Mouse (Mus musculus): ENCODE measurements at regions not wholly inside any gene's neighbourhood (a gene's known extent, or its start where the extent isn't known, plus 50 kb on each side); places are given as distances from the start of the nearest gene placed in this dataset.

DNA sequence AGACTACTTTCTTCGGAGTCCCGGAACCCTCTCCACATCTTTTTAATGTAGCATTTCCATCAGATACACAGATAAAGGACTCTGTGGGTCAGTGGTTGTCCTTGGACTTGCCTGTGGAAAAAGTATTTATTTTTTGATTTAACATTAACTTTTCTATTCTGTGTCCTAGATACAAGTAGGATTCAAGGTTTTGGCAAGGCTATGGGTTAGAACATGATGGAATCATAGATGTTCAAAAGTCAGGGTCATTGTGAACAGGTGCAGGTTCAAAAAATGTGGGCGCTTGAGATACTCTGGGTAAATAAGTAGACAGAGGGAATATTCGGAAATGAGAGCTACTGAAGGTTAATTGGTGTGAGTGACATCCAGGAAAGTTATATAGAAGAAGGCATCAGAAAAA is 347.7 kb downstream of the Cypt12 start:
- no peak overlapping the region for H3K4me3 ChIP-seq (ENCODE audit: inconsistent target)
- H3K79me2 ChIP-seq (ENCODE audit: inconsistent target), result no peaks in the 10 kb centered on the region
- WGBS (ENCODE audit: missing documents), result 96% methylated on average over 4 of the region's 4 CpGs
- H3K27ac ChIP-seq, result no peak overlapping the region
- no peaks in the 10 kb centered on the region for H3K36me3 ChIP-seq (ENCODE audit: inconsistent target)

DNA sequence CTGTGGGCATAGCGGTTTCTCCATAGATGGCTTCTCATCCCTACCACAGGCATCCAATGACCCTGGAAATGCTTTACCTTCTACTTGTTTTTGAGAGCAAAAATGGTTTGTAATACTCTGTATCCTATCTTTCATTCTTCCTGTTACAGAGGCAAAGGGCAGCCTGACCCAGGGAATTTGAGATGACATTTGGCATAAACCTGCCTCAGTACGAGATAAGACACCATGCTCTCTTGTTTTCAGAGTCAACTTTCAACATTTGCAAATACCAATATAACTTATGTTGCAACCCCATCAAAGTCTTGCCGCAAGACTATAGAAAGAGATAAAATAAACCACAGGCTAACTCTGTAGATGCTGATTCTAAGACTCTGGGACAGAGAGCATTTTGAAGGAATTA is 350.5 kb downstream of the Cypt12 start:
- Histone ChIP-seq H3K4me3 (ENCODE audit: inconsistent target) (no peak overlapping the region), H3K36me3 (ENCODE audit: inconsistent target) (no peaks in the 10 kb centered on the region), H3K27ac (no peak overlapping the region), H3K79me2 (ENCODE audit: inconsistent target) (no peaks in the 10 kb centered on the region)
- 82% methylated on average over 3 of the region's 3 CpGs for WGBS (ENCODE audit: missing documents)

DNA sequence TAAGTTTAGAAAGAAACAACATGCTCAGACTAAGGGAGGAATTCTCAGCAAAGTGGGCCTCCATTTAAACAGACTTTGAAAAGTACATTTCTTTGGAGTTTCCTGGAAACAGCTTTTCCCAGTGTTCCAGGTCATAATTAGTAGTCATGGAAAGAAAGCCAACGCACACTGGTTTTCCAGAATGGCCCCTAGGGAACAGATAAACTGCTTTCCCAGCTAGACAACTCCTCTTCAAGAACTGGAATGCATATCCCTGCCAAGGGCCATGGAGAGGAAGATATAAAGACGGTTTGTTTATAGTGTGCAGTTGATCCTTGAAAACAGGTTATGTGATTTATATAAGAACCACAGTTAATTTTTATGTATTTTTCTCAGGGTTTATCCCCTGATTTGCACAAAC is 351.3 kb downstream of the Cypt12 start:
- H3K4me3 ChIP-seq (ENCODE audit: inconsistent target), result no peak overlapping the region
- 90% methylated on average over 2 of the region's 2 CpGs for WGBS (ENCODE audit: missing documents)
- no peaks in the 10 kb centered on the region for H3K36me3 ChIP-seq (ENCODE audit: inconsistent target)
- no peak overlapping the region for H3K27ac ChIP-seq
- H3K79me2 ChIP-seq (ENCODE audit: inconsistent target), result no peaks in the 10 kb centered on the region

DNA sequence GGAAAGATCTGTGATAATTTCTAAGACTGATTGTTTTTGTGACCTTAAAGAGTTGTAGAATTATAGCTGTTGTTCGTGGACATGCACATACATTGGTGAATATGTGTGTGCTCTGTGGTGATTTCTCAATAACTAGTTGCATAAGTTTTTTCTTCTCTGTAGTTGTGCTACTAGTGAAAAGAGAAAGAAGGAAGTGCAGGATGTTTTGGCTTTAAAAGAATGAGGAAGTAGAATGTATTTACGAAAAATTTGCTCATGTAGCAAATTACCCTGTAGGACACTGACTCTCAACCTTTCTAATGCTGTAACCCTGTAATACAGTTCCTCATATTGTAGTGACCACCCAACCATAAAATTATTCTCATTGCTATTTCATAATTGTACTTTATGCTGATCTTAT is 371.2 kb downstream of the Cypt12 start:
- Histone ChIP-seq H3K27ac (0 out of 2 replicates have a peak overlapping the region, but pooled peaks have one; percentile 12), H3K79me2 (ENCODE audit: inconsistent target) (no peaks in the 10 kb centered on the region), H3K36me3 (ENCODE audit: inconsistent target) (no peaks in the 10 kb centered on the region), H3K4me3 (ENCODE audit: inconsistent target) (no peak overlapping the region)
- 0% methylated on average over 2 of the region's 2 CpGs for WGBS (ENCODE audit: missing documents)

DNA sequence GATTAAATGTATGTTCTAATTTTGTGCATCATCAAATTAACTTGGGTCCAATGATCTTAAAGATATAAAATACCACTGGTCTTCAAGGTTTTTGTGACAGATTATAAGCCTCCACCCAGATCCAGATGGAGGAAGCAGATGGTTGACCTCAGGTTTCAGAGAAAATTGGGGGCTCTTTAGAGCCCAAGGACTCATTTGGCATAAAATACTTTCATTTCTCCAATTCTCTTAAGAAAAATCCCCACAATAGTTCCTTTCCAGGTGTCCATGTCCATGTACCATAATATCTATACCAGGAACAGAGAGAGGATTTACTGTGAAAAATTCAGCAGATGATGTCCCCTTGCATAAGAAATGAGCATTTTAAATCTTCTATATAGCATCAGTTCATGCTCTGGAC is 385.0 kb downstream of the Cypt12 start:
- no peak overlapping the region for H3K27ac ChIP-seq
- no peaks in the 10 kb centered on the region for H3K79me2 ChIP-seq (ENCODE audit: inconsistent target)
- H3K4me3 ChIP-seq (ENCODE audit: inconsistent target), result no peak overlapping the region

DNA sequence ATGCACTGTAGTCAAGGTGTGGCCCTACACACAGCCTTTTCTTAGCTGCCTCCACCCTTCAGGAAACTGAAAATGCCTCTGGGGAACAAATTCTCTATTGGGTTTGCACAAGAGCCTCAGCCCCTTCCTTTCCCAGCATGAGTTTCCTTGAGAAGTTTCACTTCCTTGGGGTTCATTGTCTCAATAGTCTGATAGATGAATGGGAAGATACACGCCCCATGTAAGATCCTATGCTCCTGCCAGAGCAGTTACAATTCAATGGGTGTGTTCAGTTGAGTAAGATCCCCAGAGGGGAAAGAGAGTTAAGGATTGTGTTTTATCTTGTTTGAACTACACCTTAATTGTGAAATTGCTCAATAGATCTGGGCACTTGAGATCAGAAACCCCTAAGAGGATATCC is 391.0 kb downstream of the Cypt12 start:
- H3K36me3 ChIP-seq (ENCODE audit: inconsistent target), result no peaks in the 10 kb centered on the region
- H3K27ac ChIP-seq, result no peak overlapping the region
- H3K4me3 ChIP-seq (ENCODE audit: inconsistent target), result no peak overlapping the region
- 17% methylated on average over 1 of the region's 1 CpGs for WGBS (ENCODE audit: missing documents)
- no peaks in the 10 kb centered on the region for H3K79me2 ChIP-seq (ENCODE audit: inconsistent target)

More for the DNA sequence above, 385.0 kb downstream of the Cypt12 start:
- H3K36me3 ChIP-seq (ENCODE audit: inconsistent target), result no peaks in the 10 kb centered on the region

DNA sequence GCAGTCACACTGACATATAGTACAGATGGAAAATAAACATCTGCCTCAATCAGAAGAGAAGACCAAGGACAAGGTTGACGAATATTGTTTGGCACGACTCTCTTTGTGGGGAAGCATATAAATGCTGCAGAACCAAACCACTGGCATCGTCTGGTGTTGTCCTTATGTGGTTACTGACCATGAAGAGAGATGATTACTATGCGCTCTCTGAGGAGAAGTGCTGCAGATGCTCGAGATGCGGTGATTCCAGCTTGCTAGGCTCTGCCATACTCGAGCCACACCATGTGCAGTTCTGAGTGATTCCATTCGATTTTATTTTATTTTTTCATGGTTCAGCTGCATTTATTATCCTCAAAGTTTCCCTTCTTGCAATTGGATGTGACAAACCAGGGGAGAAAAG is 393.5 kb downstream of the Cypt12 start:
- Histone ChIP-seq H3K79me2 (ENCODE audit: inconsistent target) (no peaks in the 10 kb centered on the region), H3K36me3 (ENCODE audit: inconsistent target) (no peaks in the 10 kb centered on the region), H3K27ac (no peak overlapping the region), H3K4me3 (ENCODE audit: inconsistent target) (no peak overlapping the region)
- 87% methylated on average over 8 of the region's 8 CpGs for WGBS (ENCODE audit: missing documents)

DNA sequence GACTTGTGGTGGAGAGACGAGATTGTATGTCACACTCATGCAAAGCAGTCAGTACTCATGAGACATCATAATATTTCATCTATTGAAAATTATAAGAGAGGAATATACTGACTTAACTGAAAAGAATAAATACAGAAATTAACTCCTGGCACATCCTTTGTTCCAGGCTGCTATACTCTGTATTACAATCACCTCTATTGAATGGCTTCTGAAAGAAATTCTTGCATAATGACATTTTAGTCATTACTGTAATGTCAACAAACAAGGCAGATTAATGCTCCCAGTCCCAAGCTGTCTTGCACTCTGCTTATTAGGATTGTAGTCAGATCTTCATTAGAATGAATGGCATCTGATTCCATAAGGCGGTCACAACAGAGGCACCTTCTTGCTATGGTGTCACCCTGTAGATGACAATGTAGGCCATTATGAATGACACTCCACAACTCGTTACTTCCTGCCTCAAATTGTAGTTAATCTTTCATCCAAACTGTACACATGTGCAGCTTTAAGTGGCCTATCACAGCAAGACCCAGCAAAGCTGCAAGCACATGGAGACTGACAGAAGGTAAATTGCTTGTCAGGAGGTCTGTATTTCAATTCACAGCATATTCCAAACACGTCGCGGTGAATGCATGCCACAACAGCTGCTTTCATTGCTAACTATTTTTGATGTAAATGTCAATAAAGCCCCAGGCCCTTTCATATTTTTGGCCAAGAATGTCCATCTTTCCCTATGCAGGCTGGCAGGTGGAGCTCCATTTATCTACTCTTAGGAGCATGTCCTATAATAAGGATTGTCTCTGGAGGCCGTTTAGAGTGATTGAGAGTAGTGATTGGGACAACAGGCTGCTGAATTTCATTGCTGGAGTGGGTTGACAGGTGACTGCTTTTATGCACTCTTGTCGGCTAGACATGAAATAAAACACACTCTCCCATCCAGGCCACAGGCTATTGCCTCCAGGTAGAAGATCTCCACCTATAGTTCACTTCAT is 430.1 kb downstream of the Cypt12 start:
- WGBS (ENCODE audit: missing documents), result 93% methylated on average over 8 of the region's 8 CpGs
- Histone ChIP-seq H3K79me2 (ENCODE audit: inconsistent target) (no peaks in the 10 kb centered on the region), H3K36me3 (ENCODE audit: inconsistent target) (no peaks in the 10 kb centered on the region), H3K27ac (no peak overlapping the region), H3K4me3 (ENCODE audit: inconsistent target) (no peak overlapping the region)

DNA sequence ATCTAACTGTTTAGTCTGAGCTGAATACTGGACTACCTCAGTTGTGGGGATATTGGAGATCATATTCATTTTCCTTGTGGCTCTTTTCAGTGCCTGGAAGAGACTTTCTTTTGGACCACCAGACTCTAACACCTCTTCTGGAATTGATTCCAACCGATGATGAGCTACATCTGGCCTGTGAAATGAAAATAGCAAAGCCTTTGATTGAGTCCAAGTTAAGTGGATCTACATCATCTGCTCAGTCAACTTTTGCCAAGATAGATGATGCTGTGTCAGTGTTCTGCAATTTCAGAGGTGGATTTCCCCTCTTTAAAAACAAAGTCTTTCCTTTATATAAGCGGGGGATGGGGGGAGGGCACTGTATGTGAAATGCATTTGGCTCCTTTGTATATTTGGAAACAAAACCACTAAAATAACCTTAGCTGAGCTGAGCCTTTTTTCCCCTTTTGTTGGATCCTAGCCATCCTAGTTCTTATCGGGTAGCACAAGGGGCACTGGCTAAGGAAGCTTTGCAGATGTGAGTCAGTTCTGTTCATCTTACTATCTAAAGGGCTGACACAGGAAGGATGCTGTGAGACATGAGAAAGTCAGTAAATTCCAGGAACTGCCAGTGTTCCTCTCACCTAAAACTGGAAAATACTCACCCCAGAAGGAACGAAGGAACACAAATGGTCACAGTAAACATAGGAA is 473.8 kb downstream of the Cypt12 start:
- no peaks in the 10 kb centered on the region for H3K36me3 ChIP-seq (ENCODE audit: inconsistent target)
- WGBS (ENCODE audit: missing documents), result 61% methylated on average over 4 of the region's 4 CpGs
- H3K79me2 ChIP-seq (ENCODE audit: inconsistent target), result no peaks in the 10 kb centered on the region
- no peak overlapping the region for H3K4me3 ChIP-seq (ENCODE audit: inconsistent target)
- no peak overlapping the region for H3K27ac ChIP-seq

DNA sequence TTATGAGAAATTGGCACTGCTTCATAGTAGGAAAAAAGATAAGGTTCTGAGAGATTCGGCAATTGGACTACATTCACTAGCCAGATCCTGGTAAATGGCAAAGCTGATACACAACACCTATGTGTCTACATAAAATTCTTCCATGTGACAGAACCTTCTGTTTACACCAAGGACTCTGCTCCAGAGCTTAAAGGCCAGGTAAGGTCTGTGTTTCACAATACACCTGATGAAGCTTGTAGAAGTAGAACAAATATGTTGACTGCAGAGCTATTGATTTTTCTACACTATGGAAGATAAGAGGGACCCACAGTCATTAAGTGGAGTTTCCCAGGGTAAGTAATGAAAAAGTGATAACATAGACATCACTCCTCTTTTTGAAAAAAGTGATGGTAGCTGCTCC is 480.7 kb downstream of the Cypt12 start:
- 90% methylated on average over 1 of the region's 1 CpGs for WGBS (ENCODE audit: missing documents)
- Histone ChIP-seq H3K79me2 (ENCODE audit: inconsistent target) (no peaks in the 10 kb centered on the region), H3K36me3 (ENCODE audit: inconsistent target) (no peaks in the 10 kb centered on the region), H3K27ac (no peak overlapping the region), H3K4me3 (ENCODE audit: inconsistent target) (no peak overlapping the region)

DNA sequence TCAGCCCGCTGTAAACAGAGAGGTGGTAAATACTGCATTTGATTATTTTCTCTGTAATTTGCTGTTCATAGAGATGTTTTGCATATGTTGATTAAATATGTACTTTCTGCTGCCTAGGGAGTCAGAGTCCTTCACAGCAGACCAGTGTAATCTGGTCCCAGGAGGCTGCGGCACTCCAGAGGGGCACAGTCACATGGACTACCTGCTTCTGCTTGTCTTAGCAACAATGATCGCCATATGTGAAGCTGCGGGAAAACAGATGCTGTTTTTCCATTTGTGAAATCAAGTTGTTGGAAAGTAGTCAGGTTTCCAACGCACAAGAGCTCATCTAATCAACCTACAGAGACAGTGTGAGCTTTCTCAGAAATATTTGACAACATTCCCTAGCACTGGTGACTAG is 490.6 kb downstream of the Cypt12 start:
- H3K36me3 ChIP-seq (ENCODE audit: inconsistent target), result no peaks in the 10 kb centered on the region
- H3K27ac ChIP-seq, result no peak overlapping the region
- H3K79me2 ChIP-seq (ENCODE audit: inconsistent target), result no peaks in the 10 kb centered on the region
- no peak overlapping the region for H3K4me3 ChIP-seq (ENCODE audit: inconsistent target)
- 92% methylated on average over 5 of the region's 5 CpGs for WGBS (ENCODE audit: missing documents)

DNA sequence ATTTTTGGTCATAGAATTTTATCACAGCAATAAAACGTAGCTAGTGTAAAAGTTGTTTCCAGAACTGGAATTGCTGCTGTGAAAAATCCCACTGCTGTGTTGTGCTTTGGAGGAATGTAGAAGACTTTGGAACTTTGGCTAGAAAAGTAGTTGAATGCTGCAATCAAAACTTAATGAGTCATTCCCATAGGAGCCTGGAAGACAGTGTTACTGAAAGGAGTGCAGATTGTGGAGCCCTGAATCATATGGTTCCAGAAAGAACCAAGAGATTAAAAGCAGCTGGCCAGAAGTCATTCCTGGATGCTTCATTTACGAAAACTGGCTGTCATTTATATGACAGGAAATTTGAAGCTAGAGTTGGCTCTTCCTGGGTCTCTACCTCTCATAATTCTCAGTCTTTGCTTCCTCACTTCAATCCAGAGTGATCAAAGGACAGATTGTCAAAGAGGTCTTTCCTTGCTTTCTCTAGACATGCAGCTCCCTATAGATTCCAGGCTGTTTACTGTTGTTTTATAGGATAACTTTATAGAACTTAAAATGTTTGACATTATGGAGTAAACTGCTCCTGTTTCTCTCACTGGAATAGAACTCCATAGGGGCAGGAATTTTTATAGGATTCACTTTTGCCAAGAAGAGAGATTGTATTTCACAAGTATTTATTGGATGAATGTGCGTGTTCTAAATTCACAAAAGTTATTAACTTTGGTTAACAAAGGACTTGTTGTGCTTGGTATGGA is 504.2 kb downstream of the Cypt12 start:
- 98% methylated on average over 3 of the region's 3 CpGs for WGBS (ENCODE audit: missing documents)
- Histone ChIP-seq H3K36me3 (ENCODE audit: inconsistent target) (no peaks in the 10 kb centered on the region), H3K27ac (no peak overlapping the region), H3K79me2 (ENCODE audit: inconsistent target) (no peaks in the 10 kb centered on the region), H3K4me3 (ENCODE audit: inconsistent target) (no peak overlapping the region)

DNA sequence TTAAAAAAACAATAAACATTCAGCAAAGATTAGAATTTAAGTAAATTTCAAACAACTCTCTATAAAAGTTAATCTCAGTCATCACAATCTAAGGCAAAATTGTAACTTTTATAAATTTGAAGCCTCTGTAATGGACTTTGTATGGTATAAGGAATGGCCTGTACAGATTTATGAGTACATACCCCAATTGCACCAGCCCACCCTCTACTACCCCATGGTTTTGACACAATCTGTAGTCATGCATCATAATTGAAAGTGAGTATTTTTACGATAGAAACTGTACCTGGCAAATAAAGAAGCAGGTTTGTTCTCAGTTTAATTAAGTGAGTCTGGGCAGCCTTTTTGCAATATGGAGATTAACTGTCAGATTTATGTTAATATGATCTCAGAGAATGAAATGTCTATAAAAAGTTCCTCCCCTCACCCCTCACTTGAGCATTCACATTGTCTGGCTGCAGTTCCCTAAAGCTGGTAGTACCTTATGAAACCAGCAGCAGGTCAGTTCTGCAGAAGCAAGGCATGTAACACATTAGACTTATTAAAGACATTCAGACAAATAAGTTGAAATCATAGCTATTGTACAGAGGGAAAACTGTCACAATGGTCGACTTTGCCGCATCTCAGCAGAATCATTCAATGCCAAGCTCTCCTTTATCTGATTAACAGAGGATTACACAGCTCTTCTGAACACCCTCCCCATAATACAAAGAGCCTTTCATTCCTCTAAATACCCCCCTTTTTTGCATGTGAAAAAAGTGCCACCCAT is 505.2 kb downstream of the Cypt12 start:
- H3K4me3 ChIP-seq (ENCODE audit: inconsistent target), result no peak overlapping the region
- no peaks in the 10 kb centered on the region for H3K36me3 ChIP-seq (ENCODE audit: inconsistent target)
- H3K79me2 ChIP-seq (ENCODE audit: inconsistent target), result no peaks in the 10 kb centered on the region
- H3K27ac ChIP-seq, result no peak overlapping the region
- WGBS (ENCODE audit: missing documents), result 100% methylated on average over 1 of the region's 3 CpGs

DNA sequence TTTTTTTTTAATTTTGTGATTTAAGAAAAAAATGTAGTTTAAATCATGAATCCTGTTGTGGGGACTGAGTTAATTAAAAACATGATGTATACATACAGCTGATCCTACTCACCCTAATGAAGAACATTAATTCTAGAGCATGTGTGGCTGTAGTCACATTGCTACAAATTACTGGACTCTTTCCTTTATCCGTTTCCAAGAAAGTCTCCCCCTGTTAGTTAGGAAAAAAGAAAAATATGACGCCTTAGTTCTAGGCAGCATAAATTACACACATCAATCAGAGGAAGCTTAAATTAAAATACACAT is 505.7 kb downstream of the Cypt12 start:
- H3K36me3 ChIP-seq (ENCODE audit: inconsistent target), result no peaks in the 10 kb centered on the region
- no peaks in the 10 kb centered on the region for H3K79me2 ChIP-seq (ENCODE audit: inconsistent target)
- H3K27ac ChIP-seq, result no peak overlapping the region
- 93% methylated on average over 2 of the region's 2 CpGs for WGBS (ENCODE audit: missing documents)
- no peak overlapping the region for H3K4me3 ChIP-seq (ENCODE audit: inconsistent target)

Measured in macrophage (primary cell).